Mouse (Mus musculus) adrenal gland, adult 18-20 months (tissue): Measurements from ENCODE around the gene Pkd2l1. TPM values are rescaled to one million over a fixed set of nuclear protein-coding genes. Genes with fewer than 3 reads are reported as not detected.

Source experiments
- DNase-seq, 2 experiments: peaks; one replicate each; pipeline ENCODE4 v3.0.0; 2021 to 2022; ENCODE audit warnings: low spot score in 2 of 2
- long read RNA-seq, 2 experiments: library from polyadenylated mRNA; stranded (forward); transcript quantifications; one replicate each; pipeline ENCODE4 v2.0.0; 2021
- total RNA-seq, 2 experiments: library from RNA; stranded (reverse); gene quantifications; 1 replicate in 1 of 2; 2 replicates in 1 of 2; pipeline ENCODE4 v1.2.3; 2021

Pkd2l1 gene
- not detected for total RNA-seq
- long read RNA-seq, experiment 1 = 0 reads
- long read RNA-seq, experiment 2 = 0 reads

DNA sequence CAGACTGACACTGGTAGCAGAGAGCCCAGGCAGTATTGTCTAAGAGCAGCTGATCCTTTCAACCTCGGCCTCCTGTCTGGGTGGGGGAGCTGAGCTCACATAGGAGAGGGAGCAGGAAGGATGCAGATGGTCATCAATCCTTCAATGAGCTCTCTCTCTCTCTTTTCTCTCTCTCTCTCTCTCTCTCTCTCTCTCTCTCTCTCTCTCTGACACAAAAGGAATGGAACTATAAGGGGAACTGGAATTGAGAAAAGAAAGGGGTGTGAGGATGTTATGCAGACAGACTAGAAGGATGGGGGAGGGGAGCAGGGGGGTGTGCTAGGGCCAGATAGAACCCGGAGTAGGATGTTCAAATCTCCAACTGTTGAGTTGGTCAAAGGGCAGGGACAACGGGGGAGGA lies at the start of gene Pkd2l1:
Gene Pkd2l1 (minus strand): TSS at position 101 of the 400 bp plus-strand sequence.
- DNase-seq = no peak

DNA sequence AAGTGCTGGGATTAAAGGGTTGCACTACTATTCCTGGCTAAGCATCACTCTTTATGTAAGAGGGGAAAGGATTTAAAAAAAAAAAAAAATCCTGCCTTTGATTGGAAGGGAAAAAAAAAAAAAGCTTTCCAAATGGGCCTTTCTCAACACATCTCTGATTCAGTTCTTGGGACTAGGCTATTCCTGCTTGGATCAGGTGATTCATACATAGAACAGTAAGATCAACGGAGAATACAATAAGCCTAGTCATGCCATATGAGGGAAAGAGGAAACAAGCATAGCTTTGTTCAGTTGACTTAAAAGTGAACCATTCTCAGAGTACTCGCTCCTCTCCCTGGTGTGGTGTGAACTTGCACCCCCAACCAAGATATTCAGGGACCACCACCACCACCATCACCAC lies 46.7 kb upstream of the Pkd2l1 start:
- DNase-seq = no peak

DNA sequence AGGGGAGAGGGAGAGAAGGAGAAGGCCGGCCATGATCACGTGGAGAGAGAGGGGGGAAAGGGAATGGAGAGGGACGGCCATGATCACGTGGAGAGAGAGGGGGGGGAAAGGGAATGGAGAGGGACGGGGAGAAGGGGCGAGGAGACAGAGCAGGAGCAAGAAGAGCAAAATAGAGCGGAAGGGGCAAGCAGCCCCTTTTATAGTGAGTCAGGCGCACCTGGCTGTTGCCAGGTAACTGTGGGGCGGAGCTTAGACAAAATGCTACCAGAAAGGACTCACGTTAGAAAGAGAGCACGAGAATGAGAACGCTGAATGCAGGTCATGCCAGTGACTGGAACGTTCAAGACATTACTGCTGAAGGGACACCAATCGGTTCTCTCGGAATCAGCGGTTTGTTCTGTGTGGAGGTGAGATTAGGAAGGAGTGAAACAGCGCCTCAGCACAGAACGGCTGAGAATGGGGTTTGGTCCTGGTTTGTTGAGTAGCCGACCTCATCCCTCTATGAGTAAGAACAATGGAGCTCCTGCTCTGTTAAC lies 45.3 kb upstream of the Pkd2l1 start:
- DNase-seq = no peak

DNA sequence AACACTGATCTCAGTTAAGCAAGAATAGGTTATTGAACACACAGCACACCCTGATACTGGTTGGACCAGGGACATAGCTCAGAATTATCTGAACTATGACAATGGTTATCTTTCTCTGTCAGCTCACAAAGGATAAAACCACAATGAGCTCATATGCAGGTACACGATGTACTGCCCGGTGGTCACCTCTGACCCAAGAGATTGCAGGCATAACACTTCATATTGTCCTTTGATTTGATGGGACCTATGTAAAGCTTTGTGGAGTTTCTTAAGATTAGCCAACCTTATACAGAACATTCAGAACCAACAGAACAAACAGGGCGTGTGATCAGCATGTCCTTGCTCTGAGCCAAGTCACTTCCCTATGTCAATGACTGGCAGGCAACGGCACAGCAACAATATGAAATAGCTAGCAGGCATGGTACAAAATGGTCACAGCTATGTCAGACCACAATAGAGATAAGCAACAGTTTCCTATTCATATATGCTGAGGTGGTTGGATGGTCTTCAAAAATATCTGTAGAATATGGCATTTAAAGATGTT lies 39.4 kb upstream of the Pkd2l1 start:
- no peak for DNase-seq

DNA sequence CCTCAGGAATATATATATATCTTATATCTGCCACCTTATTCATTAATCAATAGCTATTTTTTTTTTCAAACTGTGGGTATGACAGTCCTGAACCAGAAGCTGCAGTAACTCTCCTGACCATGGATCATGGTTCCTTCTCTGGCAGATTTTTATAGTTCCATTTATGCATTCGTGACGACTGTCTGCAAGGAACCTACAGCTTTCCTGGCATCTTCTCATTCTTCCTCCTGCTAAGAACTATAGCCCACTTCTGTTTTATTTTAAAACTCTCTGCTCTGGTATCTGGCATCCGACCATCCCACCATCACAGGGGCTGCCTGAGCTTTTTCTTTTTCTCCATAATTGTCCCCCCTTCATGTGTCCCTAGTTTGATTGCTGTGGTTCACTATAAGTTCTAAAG lies 38.0 kb upstream of the Pkd2l1 start:
- no peak for DNase-seq

GRCm38 (mm10) chr19:44229776-44230175 lies 37.5 kb upstream of the Pkd2l1 start:
- no peak for DNase-seq

DNA sequence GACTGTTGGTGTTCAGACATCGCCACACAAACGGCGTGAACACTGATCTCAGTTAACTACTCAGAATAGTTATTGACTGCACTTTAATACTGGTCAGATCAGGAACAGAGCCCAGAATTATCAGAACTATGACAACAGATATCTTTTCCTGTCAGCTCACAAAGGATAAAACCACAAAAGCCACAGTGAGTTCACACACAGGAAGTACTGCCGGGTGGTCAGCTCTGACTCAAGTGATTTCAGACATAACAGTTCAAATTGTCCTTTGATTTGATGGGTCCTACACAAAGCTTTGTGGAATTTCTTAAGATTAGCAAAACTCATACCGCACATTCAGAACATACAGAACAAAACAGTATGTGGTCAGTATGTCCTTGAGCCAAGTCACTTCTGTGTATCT lies 33.5 kb upstream of the Pkd2l1 start:
- no peak for DNase-seq

DNA sequence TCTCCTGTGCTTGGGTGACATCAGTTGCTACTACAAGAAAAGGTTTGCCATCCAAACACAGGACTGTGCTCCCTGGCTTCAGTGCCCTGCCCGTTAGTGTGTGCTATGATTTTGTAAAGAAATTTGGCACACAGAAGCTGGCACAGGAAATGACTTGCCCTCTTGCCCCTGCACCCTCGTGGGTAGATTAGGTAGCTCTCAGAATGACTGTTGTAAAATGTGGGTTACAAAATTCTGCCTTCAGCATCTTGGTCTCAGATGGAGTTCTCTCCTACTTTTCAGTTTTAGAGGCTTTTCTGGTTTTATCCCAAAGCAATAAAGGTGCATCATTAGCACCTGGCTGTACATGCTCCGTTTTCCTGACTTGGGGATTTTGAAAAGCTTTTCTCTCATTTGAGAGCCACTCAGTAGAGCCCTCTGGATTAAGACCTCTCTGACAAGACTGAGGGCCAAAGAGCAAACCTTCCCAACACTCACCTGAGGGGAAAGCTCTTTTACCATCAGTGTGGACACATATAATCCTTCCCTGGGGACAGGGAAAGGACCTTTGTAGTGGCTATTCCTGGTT lies 25.8 kb upstream of the Pkd2l1 start:
- DNase-seq = no peak

GRCm38 (mm10) chr19:44215255-44215654 lies 23.0 kb upstream of the Pkd2l1 start:
- no peak for DNase-seq

DNA sequence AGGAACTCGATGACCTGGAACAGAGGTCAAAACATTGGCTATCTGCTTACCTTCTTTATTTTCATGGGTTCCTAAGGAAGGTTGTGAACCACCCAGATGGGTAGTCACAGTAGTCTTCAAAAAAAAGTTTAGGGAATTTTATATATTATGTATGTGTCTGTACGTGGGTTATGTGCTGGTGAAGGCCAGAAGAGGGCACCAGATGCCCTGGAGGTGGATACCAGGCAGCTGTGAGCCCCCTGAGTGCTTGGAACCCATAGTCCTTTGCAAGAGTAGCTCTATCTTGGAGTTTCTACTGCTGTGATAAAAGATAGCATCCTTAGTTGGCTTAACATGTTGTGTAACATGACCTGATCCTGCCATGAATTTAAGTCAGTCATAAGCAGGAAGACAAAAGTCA lies 14.8 kb upstream of the Pkd2l1 start:
- DNase-seq = no peak

DNA sequence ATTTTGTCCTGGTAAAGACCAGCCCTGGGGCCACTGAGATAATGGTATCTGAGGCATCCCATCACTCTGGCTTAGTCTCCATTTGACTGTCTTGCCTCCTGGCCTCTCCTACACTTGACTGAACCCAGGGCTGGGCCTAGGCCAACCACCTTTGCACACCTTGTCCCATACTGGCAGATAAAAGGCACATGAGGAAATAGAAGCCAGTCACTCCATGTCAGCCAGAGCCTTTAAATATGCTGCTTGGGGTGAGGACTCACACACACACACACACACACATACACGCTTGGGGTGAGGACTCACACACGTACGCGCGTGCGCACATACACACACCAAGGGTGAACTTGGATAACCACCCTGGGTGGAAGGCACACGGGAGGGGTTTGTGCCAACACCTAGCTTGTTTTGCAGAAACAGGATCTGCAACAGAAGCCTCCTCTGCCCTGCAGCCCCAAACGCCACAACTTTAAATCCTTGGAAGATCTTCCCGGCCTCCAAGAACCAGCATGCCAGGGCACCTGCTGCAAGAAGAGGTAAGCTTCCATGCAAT lies 10.8 kb upstream of the Pkd2l1 start, which contains the start of gene Scd3:
Gene Scd3 (plus strand): TSS at position 255 of the 550 bp plus-strand sequence.
- no peak for DNase-seq

DNA sequence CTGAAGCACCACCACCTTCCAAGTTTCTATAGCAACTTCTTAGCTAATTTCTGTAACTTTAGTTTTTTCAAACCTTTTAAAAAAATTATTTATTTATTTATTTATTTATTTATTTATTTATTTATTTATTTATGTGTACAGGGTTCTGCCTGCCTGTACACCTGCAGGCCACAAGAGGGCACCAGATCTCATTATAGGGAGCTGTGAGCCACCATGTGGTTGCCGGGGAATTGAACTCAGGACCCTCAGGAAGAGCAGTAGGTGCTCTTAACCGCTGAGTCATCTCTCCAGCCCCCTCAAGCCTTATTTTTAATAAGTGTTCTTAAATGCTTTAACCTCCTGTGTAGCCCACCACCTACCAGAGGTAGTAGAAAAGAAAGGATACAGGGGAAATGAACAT lies 6.7 kb upstream of the Pkd2l1 start:
- no peak for DNase-seq

DNA sequence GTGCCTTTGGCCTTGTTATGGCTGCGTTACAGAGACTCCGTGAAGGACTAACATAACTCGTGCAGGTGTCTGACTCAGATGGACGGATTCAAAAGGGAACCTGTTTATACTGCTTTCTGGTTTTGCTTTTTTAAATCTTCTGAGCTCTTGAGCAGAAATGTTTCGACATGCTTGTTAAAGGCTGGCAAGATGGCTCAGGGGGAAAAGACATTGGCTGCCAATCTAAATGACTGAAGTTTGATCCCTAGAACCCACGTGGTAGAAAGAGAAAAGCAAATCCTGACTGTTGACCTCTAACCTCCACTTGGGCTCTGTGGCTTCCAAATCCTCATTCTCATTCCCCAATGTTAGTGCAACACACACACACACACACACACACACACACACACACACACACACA lies 6.3 kb upstream of the Pkd2l1 start:
- DNase-seq = no peak

GRCm38 (mm10) chr19:44197053-44197852 lies 5.0 kb upstream of the Pkd2l1 start:
- DNase-seq = no peak

GRCm38 (mm10) chr19:44195138-44195537 lies 2.9 kb upstream of the Pkd2l1 start:
- peak; percentile 53 to 66 for DNase-seq

- DNase-seq = no peak
Measured at GRCm38 (mm10) chr19:44193906-44194305, 1.7 kb upstream of the Pkd2l1 start.

DNA sequence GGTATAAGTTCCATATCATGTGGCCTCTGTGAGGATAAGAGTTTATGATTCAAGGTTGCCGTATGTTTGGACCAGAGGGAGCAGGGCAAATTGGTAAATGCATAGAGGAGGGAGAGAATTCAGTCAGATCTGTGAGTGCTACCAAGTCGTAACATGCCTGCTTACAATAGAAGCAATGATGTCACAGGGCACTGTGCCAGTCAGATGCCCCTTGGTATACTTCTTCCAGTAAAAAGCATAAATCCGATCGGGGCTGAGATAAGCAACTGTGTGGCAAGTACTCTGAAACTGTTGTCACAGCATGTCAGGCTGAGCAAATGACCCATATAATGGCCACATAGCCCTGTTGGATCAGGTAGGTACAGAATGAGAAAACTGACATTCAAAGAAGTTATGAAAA lies 3.2 kb downstream of the Pkd2l1 start:
- DNase-seq = no peak

GRCm38 (mm10) chr19:44183968-44184367 lies 8.3 kb downstream of the Pkd2l1 start:
- no peak for DNase-seq

GRCm38 (mm10) chr19:44180502-44180901 lies 11.7 kb downstream of the Pkd2l1 start:
- DNase-seq = no peak

DNA sequence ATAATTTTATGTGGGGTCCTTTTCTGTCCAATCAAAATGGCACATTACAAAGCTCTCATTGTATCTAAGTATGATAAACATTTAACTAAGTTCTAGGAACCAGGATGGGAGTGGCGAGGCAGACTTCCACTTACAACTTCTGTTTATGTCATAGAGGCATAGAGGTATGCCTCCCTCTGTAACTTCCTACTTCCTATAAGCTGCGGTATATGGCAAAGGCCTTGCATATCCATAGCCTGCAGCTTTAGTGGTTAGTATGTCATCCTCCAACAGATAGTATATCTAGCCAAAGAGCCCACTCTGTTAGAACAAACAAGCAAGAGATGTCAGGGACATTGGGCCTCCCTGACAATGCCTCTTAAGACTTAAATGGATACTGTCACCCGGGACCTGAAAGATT lies 15.5 kb downstream of the Pkd2l1 start:
- no peak for DNase-seq

- DNase-seq = no peak
Measured at GRCm38 (mm10) chr19:44174835-44175234, 17.4 kb downstream of the Pkd2l1 start.

- DNase-seq = no peak
Measured at GRCm38 (mm10) chr19:44161515-44161914, 30.7 kb downstream of the Pkd2l1 start.
